Mouse (Mus musculus): ENCODE measurements around the gene Marf1.
"Not testable (repeated sequence)": the region's sequence is repeated elsewhere in the genome, so short reads cannot be mapped to it uniquely, and the experiment has no call there.

Marf1 gene

DNA sequence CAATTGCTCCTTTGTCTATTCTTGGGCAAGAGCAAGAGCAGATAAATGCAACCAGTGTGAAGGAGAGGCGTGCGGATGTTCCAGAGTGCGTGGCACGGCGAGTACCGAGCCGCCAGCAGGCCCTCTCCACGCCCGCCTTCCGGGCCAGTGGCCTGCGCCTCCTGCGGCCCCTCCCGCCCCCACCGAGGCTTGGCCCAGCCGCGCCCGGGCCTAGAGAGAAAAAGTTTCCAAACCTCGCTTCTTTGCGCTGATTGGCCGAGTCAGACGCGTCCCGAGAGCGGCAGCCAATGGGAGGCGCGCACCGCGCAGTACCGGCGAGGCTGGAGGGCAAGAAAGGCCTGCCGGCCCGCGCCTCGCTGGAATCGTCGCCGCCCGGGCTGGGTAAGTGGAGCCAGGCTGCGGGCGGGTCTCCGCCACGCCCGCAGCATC lies at the start of gene Marf1, which contains the start of gene Nde1:
Marf1 (minus strand) TSS at position 364 of the 429 bp plus-strand sequence.
Nde1 (plus strand) TSS at position 288 of the 429 bp plus-strand sequence.
- no peak for DNase-seq (ENCODE audit: extremely low read depth, low read depth, low spot score)

DNA sequence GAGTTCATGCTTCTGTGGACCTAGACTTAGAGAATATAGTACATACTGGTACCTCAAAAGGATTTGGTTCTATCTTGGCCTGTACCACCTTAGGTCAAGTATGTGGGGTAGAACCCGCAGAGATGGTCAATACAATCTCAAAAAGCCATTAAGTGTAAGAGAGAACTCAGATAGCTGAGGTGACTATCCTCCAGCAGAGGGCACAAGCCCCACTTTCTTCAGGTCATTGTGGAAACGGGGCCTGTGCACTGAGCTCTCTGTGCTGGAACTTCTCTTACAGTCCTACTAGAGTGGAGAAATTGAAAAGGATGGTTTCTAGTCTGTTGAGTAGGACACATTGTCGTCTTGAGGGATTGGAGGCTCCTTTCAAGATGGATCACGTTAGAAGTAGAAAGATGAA lies 35.6 kb upstream of the Marf1 start:
- no peak for DNase-seq (ENCODE audit: extremely low read depth, low read depth, low spot score)

- DNase-seq (ENCODE audit: extremely low read depth, low read depth, low spot score), result no peak
Measured at GRCm38 (mm10) chr16:14195427-14195826, 32.3 kb upstream of the Marf1 start.

DNA sequence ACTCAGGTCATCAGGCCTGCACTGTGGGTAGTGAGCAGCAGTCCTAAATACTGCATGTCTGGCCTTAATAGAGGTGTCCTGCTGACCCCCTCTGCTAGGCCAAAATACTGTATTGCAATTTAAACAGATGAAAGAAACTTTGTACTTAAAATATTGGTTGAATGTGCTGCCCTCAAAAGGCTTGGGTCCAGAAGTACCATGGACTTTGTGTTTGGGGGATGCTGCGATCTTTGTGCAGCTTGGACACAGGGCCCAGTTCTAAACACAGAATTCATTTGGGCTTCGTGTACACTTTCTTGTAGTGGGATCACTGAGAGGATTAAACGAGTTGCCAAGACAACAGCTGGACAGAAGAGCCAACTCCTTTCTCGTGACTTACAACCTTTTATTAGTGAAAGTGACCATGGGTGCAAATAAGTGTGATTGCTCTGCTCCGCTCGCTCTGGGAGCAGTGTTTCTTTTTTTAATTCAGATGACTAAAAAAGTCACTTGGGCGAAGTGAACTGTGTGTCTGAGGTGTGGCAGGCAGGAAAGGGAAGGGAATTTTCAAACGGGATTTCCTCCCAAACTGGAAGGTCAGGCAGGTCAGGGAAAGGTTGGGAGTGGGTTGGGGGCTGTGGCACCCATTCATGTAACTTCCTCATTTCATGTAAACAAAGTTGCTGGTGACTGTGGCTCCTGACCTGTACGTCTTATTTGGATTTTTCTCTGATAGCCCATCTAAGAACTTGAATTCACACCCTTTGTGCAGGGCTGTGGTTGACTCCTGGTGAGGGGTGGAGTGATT lies 31.2 kb upstream of the Marf1 start:
- no peak for DNase-seq (ENCODE audit: extremely low read depth, low read depth, low spot score)

- DNase-seq (ENCODE audit: extremely low read depth, low read depth, low spot score), result no peak
Measured at GRCm38 (mm10) chr16:14185516-14185915, 22.4 kb upstream of the Marf1 start.

- DNase-seq (ENCODE audit: extremely low read depth, low read depth, low spot score), result no peak
Measured at GRCm38 (mm10) chr16:14183856-14184255, 20.7 kb upstream of the Marf1 start.

GRCm38 (mm10) chr16:14182360-14182759 lies 19.2 kb upstream of the Marf1 start:
- no peak for DNase-seq (ENCODE audit: extremely low read depth, low read depth, low spot score)

DNA sequence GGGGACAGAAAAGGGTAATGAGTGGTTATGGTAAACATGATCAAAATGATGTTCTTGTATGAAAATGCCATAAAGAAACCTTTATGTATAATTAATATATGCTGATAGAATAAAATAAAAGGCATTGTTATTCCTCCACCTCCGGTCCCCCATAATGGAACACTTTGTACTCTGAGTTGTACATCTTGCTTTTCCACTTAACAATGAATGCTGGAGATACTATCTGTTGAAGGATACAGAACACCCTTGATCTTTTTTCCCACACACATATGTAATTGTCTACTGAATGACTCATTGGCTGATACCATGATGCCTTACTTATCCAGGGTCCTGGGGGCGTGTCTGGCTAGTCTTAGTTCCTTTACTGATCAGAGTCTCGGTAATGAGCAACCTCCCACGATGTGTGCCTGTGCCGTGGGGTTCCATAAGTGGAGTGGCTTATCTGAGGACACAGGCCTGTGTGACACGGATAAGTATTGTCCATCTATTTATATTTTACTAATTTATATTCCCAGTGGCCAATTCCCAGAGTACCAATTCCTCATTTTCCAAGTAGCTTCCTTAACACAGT lies 17.1 kb upstream of the Marf1 start:
- no peak for DNase-seq (ENCODE audit: extremely low read depth, low read depth, low spot score)

GRCm38 (mm10) chr16:14178041-14178440 lies 14.9 kb upstream of the Marf1 start:
- no peak for DNase-seq (ENCODE audit: extremely low read depth, low read depth, low spot score)

DNA sequence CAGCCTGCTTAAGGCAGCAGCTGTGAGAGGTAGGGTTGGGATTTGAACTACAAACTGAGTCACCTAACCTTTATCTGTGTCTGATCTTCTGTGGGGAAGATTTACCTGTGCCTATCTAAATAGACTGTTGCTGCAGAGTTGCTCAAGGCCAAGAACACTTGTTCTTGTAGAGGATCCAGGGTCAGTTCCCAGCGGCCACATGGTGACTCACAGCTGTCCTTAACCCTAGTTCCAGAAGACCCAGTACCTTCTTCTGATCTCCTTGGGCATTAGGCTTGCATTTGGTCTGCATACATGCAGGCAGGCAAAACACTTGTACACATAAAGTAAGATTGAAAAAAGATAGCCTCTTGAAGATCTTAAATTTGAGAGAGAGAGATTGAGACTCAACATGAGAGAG lies 6.6 kb upstream of the Marf1 start:
- no peak for DNase-seq (ENCODE audit: extremely low read depth, low read depth, low spot score)

DNA sequence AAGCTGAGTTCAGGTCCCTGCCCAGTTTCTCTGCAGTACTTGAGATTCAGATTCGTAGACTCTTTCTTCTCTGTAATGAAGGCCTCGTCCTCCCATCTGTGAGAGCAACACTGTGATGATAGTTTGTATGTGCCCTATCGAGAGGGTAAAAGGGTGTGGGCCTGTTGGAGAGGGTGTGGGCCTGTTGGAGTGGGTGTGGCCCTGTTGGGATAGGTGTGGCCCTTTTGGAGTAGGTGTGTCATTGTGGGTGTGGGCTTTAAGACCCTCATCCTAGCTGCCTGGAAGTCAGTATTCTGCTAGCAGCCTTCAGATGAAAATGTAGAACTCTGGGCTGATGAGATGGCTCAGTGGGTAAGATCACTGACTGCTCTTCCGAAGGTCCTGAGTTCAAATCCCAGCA lies 3.3 kb upstream of the Marf1 start:
- no peak for DNase-seq (ENCODE audit: extremely low read depth, low read depth, low spot score)

- DNase-seq (ENCODE audit: extremely low read depth, low read depth, low spot score), result no peak
Measured at GRCm38 (mm10) chr16:14163731-14164130, 580 bp upstream of the Marf1 start.

- DNase-seq (ENCODE audit: extremely low read depth, low read depth, low spot score), result no peak
Measured at GRCm38 (mm10) chr16:14160941-14161340, 2.2 kb downstream of the Marf1 start.

DNA sequence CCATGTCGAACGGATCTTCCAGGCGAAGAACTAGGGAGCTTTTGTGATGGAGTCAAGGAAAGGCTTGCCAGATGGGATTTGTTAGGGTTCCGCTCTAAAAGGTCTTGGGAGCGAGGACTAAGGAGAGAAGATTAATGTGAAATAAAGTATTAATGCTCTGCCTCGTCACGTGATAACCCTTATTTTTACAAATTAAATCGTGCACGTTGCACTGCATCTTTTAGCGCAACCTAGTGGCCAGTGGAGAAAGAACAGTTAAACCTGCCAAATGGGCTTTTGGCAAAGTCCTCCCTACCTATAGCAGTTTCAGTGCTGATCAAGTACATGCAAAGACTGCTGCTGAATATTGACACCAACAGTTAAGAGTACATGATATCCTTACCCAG lies 3.4 kb downstream of the Marf1 start:
- peak; percentile 37 for DNase-seq (ENCODE audit: extremely low read depth, low read depth, low spot score)

DNA sequence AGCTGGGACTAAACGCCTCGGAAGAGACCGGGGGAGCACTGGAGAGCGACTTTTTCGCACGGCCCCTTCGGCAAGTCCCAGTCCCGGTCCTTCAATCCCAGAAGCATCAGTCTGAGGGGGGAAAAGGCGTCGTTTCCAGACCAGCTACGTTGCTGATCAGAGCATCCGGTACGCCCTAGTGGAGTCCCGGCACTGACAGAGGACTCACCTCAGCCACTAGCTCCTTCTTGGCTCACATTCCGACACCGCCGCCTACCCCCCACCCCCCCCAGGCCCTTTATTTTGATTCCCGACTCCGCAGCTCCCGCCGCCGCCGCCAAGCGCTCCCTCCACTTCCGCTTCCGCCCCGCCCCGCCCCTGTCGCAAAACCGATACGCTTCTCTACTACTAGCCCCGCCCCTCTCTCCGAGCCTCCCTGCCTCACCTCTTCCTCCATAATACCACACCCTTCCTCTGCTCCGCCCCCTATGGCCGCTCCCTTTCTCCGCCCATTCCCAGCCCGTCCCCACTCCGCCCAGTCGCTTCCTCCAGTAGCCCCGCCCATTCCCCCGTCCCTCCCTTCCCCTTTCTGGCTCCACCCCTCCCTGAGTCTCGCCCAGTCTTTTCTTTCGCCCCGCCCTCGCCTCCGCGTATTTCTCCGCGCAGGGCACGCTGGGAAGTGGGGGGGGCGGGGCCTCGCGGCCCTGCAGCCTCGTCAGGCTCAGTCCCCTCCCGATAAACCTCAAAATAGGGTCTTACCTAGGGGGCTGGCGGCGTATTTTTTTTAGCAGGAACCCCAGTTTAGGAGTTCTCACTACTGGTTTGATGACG lies 4.0 kb downstream of the Marf1 start:
- peak; percentile 80 for DNase-seq (ENCODE audit: extremely low read depth, low read depth, low spot score)

GRCm38 (mm10) chr16:14158536-14158935 lies 4.6 kb downstream of the Marf1 start:
- no peak for DNase-seq (ENCODE audit: extremely low read depth, low read depth, low spot score)

DNA sequence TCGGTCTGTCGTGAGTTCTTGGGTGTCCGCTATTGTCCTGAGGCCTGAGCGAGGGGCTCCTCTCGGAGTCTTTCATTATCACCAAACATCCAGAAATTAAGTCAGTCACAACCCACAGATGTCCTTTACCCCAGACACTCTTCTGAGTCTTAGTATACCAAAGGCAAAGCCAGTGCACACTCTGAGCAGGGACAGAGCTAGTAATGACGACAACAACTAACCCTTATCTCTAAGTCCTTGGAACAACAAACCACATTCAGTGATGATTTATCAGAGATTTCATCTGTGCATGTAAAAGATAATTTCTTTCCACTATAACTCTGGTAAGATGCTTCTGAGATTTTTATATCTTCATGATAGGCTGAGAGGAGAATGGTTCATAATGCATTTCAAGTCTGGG lies 6.8 kb downstream of the Marf1 start:
- DNase-seq (ENCODE audit: extremely low read depth, low read depth, low spot score), result no peak

- DNase-seq (ENCODE audit: extremely low read depth, low read depth, low spot score), result not testable (repeated sequence)
Measured at GRCm38 (mm10) chr16:14155638-14156037, 7.5 kb downstream of the Marf1 start.

GRCm38 (mm10) chr16:14151718-14152117 lies 11.4 kb downstream of the Marf1 start:
- no peak for DNase-seq (ENCODE audit: extremely low read depth, low read depth, low spot score)

GRCm38 (mm10) chr16:14147712-14148111 lies 15.4 kb downstream of the Marf1 start:
- DNase-seq (ENCODE audit: extremely low read depth, low read depth, low spot score), result no peak

DNA sequence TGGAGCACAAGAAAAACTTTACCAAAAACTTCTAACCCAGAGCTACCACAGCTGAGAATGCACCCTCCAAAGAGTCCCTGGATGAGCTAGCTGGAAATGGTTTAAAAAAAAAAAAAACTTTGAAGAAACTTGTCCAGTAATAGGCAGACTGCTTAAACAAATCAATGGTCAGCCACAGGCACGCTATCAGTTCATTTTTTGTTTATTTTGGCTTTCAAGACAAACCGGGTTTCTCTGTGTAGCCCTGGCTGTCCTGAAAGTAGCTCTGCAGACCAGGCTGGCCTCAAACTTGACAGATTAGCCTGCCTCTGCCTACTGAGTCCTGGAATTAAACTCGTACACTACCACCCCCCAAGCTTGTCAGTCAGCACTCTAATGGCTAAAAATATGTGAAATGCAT lies 19.9 kb downstream of the Marf1 start:
- no peak for DNase-seq (ENCODE audit: extremely low read depth, low read depth, low spot score)

- no peak for DNase-seq (ENCODE audit: extremely low read depth, low read depth, low spot score)
Measured at GRCm38 (mm10) chr16:14139106-14139505, 24.0 kb downstream of the Marf1 start.

Measured in fat pad, adult 2 months (tissue).